23 mouse cellular contexts compared by ENCODE assay signal in the genomic region with DNA sequence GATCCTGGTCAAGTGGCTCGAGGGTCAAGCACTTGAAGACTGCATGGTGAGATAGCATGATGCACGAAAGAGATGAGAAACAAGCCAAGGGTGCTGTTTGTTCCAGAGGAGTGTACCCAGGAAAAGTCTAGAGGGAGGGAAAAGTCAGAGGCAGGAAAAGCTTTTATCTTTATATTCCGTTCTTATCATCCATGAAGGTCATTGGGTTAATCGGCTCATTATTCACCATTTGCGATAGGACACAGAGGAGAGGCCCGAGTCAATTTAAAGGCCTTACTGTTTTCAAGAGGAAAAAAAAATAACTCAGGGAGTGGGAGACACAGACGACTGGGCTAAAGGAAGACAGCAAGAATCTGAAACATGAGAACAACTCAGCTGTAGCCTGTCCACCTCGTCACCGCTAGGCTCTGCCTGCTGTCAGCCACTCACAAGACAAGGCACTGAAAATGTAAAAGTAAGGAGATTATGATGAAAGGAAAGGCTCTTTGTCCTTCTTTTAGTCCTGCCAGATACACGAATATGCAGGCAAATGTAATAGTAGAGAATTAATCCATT. TPM values are rescaled to one million over a fixed set of nuclear protein-coding genes. Genes with fewer than 3 reads are reported as not detected.
DNase-seq lines count a peak whose midpoint lies in the region; ATAC-seq lines count a peak whose summit lies in the region.
"Had no signal": no experiment of that assay in that cellular context is flagged by ENCODE, and none has a peak within 500 bp of the region (broad histone marks: within the 10 kb centered on the region; RNA-seq: fewer than 3 reads in every experiment).

No protein-coding gene starts in this region.

- no peak overlapping the region for H3K4me2 ChIP-seq in heart, embryonic 14.5 days (ENCODE audit: low read length)
- H3K4me2 ChIP-seq in kidney, embryonic 16.5 days (replicated peaks; ENCODE audit: low read depth, low read length): no peak overlapping the region
- no peak overlapping the region for H3K4me2 ChIP-seq in kidney, embryonic 14.5 days (replicated peaks; ENCODE audit: low read depth, low read length)
- no peak overlapping the region for H3K4me2 ChIP-seq in intestine, embryonic 16.5 days (ENCODE audit: low read depth, low read length)
- H3K4me2 ChIP-seq: hindbrain, embryonic 14.5 days; midbrain, embryonic 11.5 days had no signal

- no peaks in the 10 kb centered on the region for H3K36me3 ChIP-seq in heart, embryonic 14.5 days (ENCODE audit: control insufficient read depth, insufficient read depth, low read length)
- H3K36me3 ChIP-seq in kidney, embryonic 16.5 days (ENCODE audit: insufficient read depth, low read length): no peaks in the 10 kb centered on the region
- no peaks in the 10 kb centered on the region for H3K36me3 ChIP-seq in kidney, embryonic 14.5 days (ENCODE audit: control insufficient read depth, insufficient read depth, low read length)
- no peaks in the 10 kb centered on the region for H3K36me3 ChIP-seq in intestine, embryonic 16.5 days (ENCODE audit: control insufficient read depth, insufficient read depth, low read length)
- H3K36me3 ChIP-seq: forebrain, embryonic 10.5 days had no signal

- ATAC-seq in heart, embryonic 14.5 days (ENCODE audit: insufficient number of reproducible peaks, insufficient read depth, low FRiP score, low read depth): no peak
- ATAC-seq in kidney, embryonic 16.5 days (ENCODE audit: low FRiP score, low TSS enrichment): peak; percentile 61; the same call in 1 of the 2 replicates
- no peak; the same call in 1 of the 2 replicates for ATAC-seq in kidney, embryonic 14.5 days (ENCODE audit: low FRiP score, low TSS enrichment)
- peak; percentile 54 for ATAC-seq in intestine, embryonic 16.5 days
- ATAC-seq: inflammation-experienced regulatory T-cells, adult 6 months; liver, postnatal 0 days had no signal

- H3K4me3 ChIP-seq in heart, embryonic 14.5 days (ENCODE audit: control insufficient read depth in 1 of 2, insufficient read depth in 1 of 2, low read depth in 1 of 2, low read length in 2 of 2): no peak overlapping the region
- H3K4me3 ChIP-seq in kidney, embryonic 16.5 days (ENCODE audit: low read length): no peak overlapping the region
- H3K4me3 ChIP-seq in kidney, embryonic 14.5 days (ENCODE audit: low read length): no peak overlapping the region
- no peak overlapping the region for H3K4me3 ChIP-seq in intestine, embryonic 16.5 days (ENCODE audit: low read length)
- H3K4me3 ChIP-seq: forebrain, embryonic 10.5 days had no signal

- no peak overlapping the region for H3K9ac ChIP-seq in heart, embryonic 14.5 days (ENCODE audit: low read length)
- no peak overlapping the region for H3K9ac ChIP-seq in kidney, embryonic 16.5 days (replicated peaks; ENCODE audit: low read length)
- no peak overlapping the region for H3K9ac ChIP-seq in kidney, embryonic 14.5 days (ENCODE audit: low read depth, low read length)
- H3K9ac ChIP-seq in intestine, embryonic 16.5 days (ENCODE audit: low read depth, low read length): no peak overlapping the region
- H3K9ac ChIP-seq: hindbrain, embryonic 14.5 days; liver, postnatal 0 days had no signal

- H3K27me3 ChIP-seq in heart, embryonic 14.5 days (ENCODE audit: control insufficient read depth, insufficient read depth, low read length): no peaks in the 10 kb centered on the region
- H3K27me3 ChIP-seq in kidney, embryonic 16.5 days (ENCODE audit: insufficient read depth, low read length): no peaks in the 10 kb centered on the region
- no peaks in the 10 kb centered on the region for H3K27me3 ChIP-seq in kidney, embryonic 14.5 days (ENCODE audit: control insufficient read depth, insufficient read depth, low read length)
- H3K27me3 ChIP-seq in intestine, embryonic 16.5 days (replicated peaks; ENCODE audit: control insufficient read depth, insufficient read depth, low read length): no peaks in the 10 kb centered on the region

- DNase-seq in embryo, embryonic 11 days: peak; percentile 27
- no peak for DNase-seq in embryo, embryonic 9.5 days (ENCODE audit: extremely low spot score)
- no peak for DNase-seq in heart, adult 8-10 months (ENCODE audit: low spot score)
- DNase-seq: adrenal gland, postnatal 25 days; cerebellum, adult 8-10 months; cerebellum, postnatal 36 days; gastrocnemius, postnatal 25 days; kidney, postnatal 10 days; left cerebral cortex, postnatal 4 days; liver; liver, postnatal 0 days; lung, postnatal 10 days; thymus, adult 2 months; thymus, postnatal 4 days had no signal

- peak overlapping the region; percentile 40 to 46 for H3K27ac ChIP-seq in heart, embryonic 14.5 days (replicated peaks in 1 of 2; ENCODE audit: control insufficient read depth in 1 of 2, insufficient read depth in 1 of 2, low read depth in 2 of 2, low read length in 2 of 2)
- H3K27ac ChIP-seq in kidney, embryonic 16.5 days (ENCODE audit: low read length): no peak overlapping the region
- no peak overlapping the region for H3K27ac ChIP-seq in kidney, embryonic 14.5 days (ENCODE audit: low read depth, low read length)
- no peak overlapping the region for H3K27ac ChIP-seq in intestine, embryonic 16.5 days (ENCODE audit: low read length)
- H3K27ac ChIP-seq: forebrain, embryonic 10.5 days; hindbrain, embryonic 14.5 days; stomach, postnatal 0 days had no signal

- 7% methylated on average over 10 of the region's 10 CpGs for WGBS in heart, embryonic 14.5 days
- WGBS in kidney, embryonic 16.5 days: 26% methylated on average over 10 of the region's 10 CpGs
- 26% methylated on average over 10 of the region's 10 CpGs for WGBS in kidney, embryonic 14.5 days
- WGBS in intestine, embryonic 16.5 days: 37% methylated on average over 10 of the region's 10 CpGs

- H3K9me3 ChIP-seq in heart, embryonic 14.5 days (ENCODE audit: control insufficient read depth, low read length): no peaks in the 10 kb centered on the region
- H3K9me3 ChIP-seq in kidney, embryonic 16.5 days (ENCODE audit: low read length): no peaks in the 10 kb centered on the region
- no peaks in the 10 kb centered on the region for H3K9me3 ChIP-seq in kidney, embryonic 14.5 days (ENCODE audit: control insufficient read depth, low read length)
- no peaks in the 10 kb centered on the region; the same call in 1 of the 2 replicates for H3K9me3 ChIP-seq in intestine, embryonic 16.5 days (ENCODE audit: control insufficient read depth, low read length)
- H3K9me3 ChIP-seq: forebrain, embryonic 10.5 days had no signal

- H3K4me1 ChIP-seq in heart, embryonic 14.5 days (ENCODE audit: control insufficient read depth in 2 of 2, insufficient read depth in 2 of 2, low read length in 2 of 2): peaks cover 9 to 15% of the 10 kb centered on the region in 2 experiments; a peak in 3 of 4 replicates
- H3K4me1 ChIP-seq in kidney, embryonic 16.5 days (ENCODE audit: insufficient read depth, low read length): peaks cover 3% of the 10 kb centered on the region
- peaks cover 9% of the 10 kb centered on the region; the same call in 1 of the 2 replicates for H3K4me1 ChIP-seq in kidney, embryonic 14.5 days (ENCODE audit: control insufficient read depth, insufficient read depth, low read length)
- H3K4me1 ChIP-seq in intestine, embryonic 16.5 days (ENCODE audit: control insufficient read depth, insufficient read depth, low read length): peaks cover 4% of the 10 kb centered on the region; the same call in 1 of the 2 replicates

RNA-seq across cellular contexts. Expression of gene Dyrk2, which starts 22.9 kb away (rescaled TPM):
- 15.3 and 16.0 TPM in 2 replicates for polyA plus RNA-seq in heart, embryonic 14.5 days (2014; fragmentation: Nextera tagmentation; extraction: Ambion mirVana)
- 10 to 100 TPM; 22.2 to 36.2 (median 27.6) TPM for total RNA-seq in heart, adult 8-10 months (2022)
- polyA plus RNA-seq in kidney, embryonic 16.5 days (2015; fragmentation: Nextera tagmentation; extraction: Ambion mirVana): 7.6 and 8.4 TPM in 2 replicates
- polyA plus RNA-seq in kidney, embryonic 14.5 days (2014; fragmentation: Nextera tagmentation; extraction: Ambion mirVana): 11.2 and 12.3 TPM in 2 replicates
- 7.2 and 8.0 TPM in 2 replicates for polyA plus RNA-seq in intestine, embryonic 16.5 days (2015; fragmentation: Nextera tagmentation; extraction: Ambion mirVana)

Comparison
In these comparisons a context has a peak if more than half of its experiments do, and no peak if none do; other contexts are left out.
1. ATAC-seq: peak in kidney, embryonic 16.5 days (single experiment) and intestine, embryonic 16.5 days (single experiment); none in heart, embryonic 14.5 days (single experiment) and kidney, embryonic 14.5 days (single experiment).
2. H3K27ac ChIP-seq: peak in heart, embryonic 14.5 days (2 of 2); none in kidney, embryonic 16.5 days (single experiment), kidney, embryonic 14.5 days (single experiment) and intestine, embryonic 16.5 days (single experiment).